Mouse (Mus musculus): ENCODE data around the gene Ttll3.

Ttll3 gene

GRCm38 (mm10) chr6:113380480-113380879 is 8.6 kb upstream of the Ttll3 start:
- no peak for DNase-seq

- no peak for DNase-seq
Observed at GRCm38 (mm10) chr6:113384351-113384927, 4.6 kb upstream of the Ttll3 start.

- DNase-seq = no peak
Observed at GRCm38 (mm10) chr6:113385160-113385714, 3.8 kb upstream of the Ttll3 start.

GRCm38 (mm10) chr6:113386025-113386424 is 3.0 kb upstream of the Ttll3 start:
- no peak for DNase-seq

GRCm38 (mm10) chr6:113390715-113391114 is 1.7 kb downstream of the Ttll3 start:
- DNase-seq = no peak

GRCm38 (mm10) chr6:113392015-113392386 is 2.9 kb downstream of the Ttll3 start:
- no peak for DNase-seq

GRCm38 (mm10) chr6:113392387-113393071 is 3.5 kb downstream of the Ttll3 start:
- peak; percentile 49 to 55 for DNase-seq

GRCm38 (mm10) chr6:113393951-113394350 is 4.9 kb downstream of the Ttll3 start:
- no peak for DNase-seq

GRCm38 (mm10) chr6:113394811-113395210 is 5.8 kb downstream of the Ttll3 start:
- no peak for DNase-seq

- DNase-seq = no peak
Observed at GRCm38 (mm10) chr6:113395501-113395900, 6.4 kb downstream of the Ttll3 start.

GRCm38 (mm10) chr6:113396270-113397030 is 7.4 kb downstream of the Ttll3 start:
- no peak for DNase-seq

- no peak for DNase-seq
Observed at GRCm38 (mm10) chr6:113402094-113402493, 13.0 kb downstream of the Ttll3 start.

- no peak for DNase-seq
Observed at GRCm38 (mm10) chr6:113404649-113405448, 15.8 kb downstream of the Ttll3 start.

- DNase-seq = no peak
Observed at GRCm38 (mm10) chr6:113405483-113405882, 16.4 kb downstream of the Ttll3 start.

- no peak for DNase-seq
Observed at GRCm38 (mm10) chr6:113406683-113407082, 17.6 kb downstream of the Ttll3 start.

- no peak for DNase-seq
Observed at GRCm38 (mm10) chr6:113410001-113410400, 20.9 kb downstream of the Ttll3 start.

- peak in 1 of 2 experiments; percentile 25 for DNase-seq
Observed at GRCm38 (mm10) chr6:113416416-113416815, 27.4 kb downstream of the Ttll3 start.

- peak; percentile 14 to 23 for DNase-seq
Observed at GRCm38 (mm10) chr6:113418441-113419198, 29.6 kb downstream of the Ttll3 start.

- DNase-seq = peak; percentile 99
Observed at GRCm38 (mm10) chr6:113419199-113419587, 30.1 kb downstream of the Ttll3 start, which contains the start of gene Rpusd3. Gene Rpusd3, minus strand, starts transcription at chr6:113419340.

GRCm38 (mm10) chr6:113423000-113423399 is 33.9 kb downstream of the Ttll3 start:
- no peak for DNase-seq

- DNase-seq = no peak
Observed at GRCm38 (mm10) chr6:113424187-113424586, 35.1 kb downstream of the Ttll3 start.

GRCm38 (mm10) chr6:113426696-113427095 is 37.6 kb downstream of the Ttll3 start:
- DNase-seq = no peak
